Mouse (Mus musculus) testis, adult 2 months (tissue): Measurements from ENCODE around the gene Dgkg.

Experiments
- CTCF ChIP-seq: fragments of 200-500 bp; IDR thresholded peaks from 2 replicates; pipeline ENCODE4 v1.5.1; 2012; ENCODE audit warnings: low read depth, mild to moderate bottlenecking, inconsistent platforms, low read length, moderate library complexity; ENCODE audit not compliant: control insufficient read depth, insufficient read depth, insufficient replicate concordance
- POLR2A ChIP-seq: fragments of 200-500 bp; IDR thresholded peaks from 2 replicates; pipeline ENCODE4 v1.6.1; 2012; ENCODE audit warnings: low read depth, mild to moderate bottlenecking, inconsistent platforms, low read length, moderate library complexity; ENCODE audit not compliant: control insufficient read depth

DNA sequence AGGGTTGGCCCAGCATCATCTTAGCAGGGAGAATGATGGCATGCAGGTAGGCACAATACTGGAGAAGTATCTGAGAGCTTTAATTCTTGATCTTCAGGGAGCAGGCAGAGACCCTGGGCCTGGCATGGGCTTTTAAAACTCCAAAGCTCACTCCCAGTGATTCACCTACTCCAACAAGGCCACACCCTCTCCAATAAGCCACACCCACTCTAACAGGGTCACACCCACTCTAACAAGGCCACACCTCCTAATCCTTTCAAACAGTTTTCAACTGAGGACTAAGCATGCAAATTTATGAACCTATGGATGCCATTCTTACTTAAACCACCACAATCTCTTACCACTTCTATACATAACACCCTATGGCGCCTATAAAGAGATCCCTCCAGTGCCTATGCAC, 11.8 kb downstream of the Dgkg start:
- TF ChIP-seq CTCF, result no peak
- no peak for TF ChIP-seq POLR2A
